Comparison of ENCODE assay signal across 20 mouse cellular contexts in genomic region chr15:31044983-31045382, GRCm38 (mm10).
"Had no signal": no experiment of that assay in that cellular context is flagged by ENCODE, and none has a peak within 500 bp of the region (broad histone marks: within the 10 kb centered on the region; RNA-seq: fewer than 3 reads in every experiment).

No protein-coding gene starts in this region.

- DNase-seq: lung, adult 2 months; lung, postnatal 14 days; lung, postnatal 36 days; retina, postnatal 1 day; right cerebral cortex, adult 18-20 months; right cerebral cortex, postnatal 25 days; right cerebral cortex, postnatal 4 days; spleen, adult 18-20 months; thymus, adult 18-20 months; thymus, postnatal 14 days; thymus, postnatal 36 days had no signal

- H3K27ac ChIP-seq: lung, embryonic 15.5 days; macrophage; midbrain, embryonic 13.5 days; midbrain, embryonic 15.5 days; neural tube, embryonic 13.5 days; neural tube, embryonic 15.5 days had no signal

- H3K4me2 ChIP-seq: lung, embryonic 15.5 days; midbrain, embryonic 11.5 days; midbrain, embryonic 13.5 days; midbrain, embryonic 15.5 days; neural tube, embryonic 13.5 days; neural tube, embryonic 15.5 days had no signal

- H3K9me3 ChIP-seq: lung, embryonic 15.5 days; midbrain, embryonic 13.5 days; midbrain, embryonic 15.5 days; neural tube, embryonic 13.5 days; neural tube, embryonic 15.5 days had no signal

- H3K9ac ChIP-seq: lung, embryonic 15.5 days; midbrain, embryonic 13.5 days; midbrain, embryonic 15.5 days; neural tube, embryonic 13.5 days; neural tube, embryonic 15.5 days had no signal

- H3K4me3 ChIP-seq: lung, embryonic 15.5 days; megakaryocyte, embryonic 14.5 days; midbrain, embryonic 13.5 days; midbrain, embryonic 15.5 days; neural tube, embryonic 13.5 days; neural tube, embryonic 15.5 days had no signal

- H3K36me3 ChIP-seq: lung, embryonic 15.5 days; midbrain, embryonic 13.5 days; midbrain, embryonic 15.5 days; neural tube, embryonic 13.5 days; neural tube, embryonic 15.5 days had no signal

- H3K4me1 ChIP-seq: lung, embryonic 15.5 days; megakaryocyte, embryonic 14.5 days; midbrain, embryonic 13.5 days; midbrain, embryonic 15.5 days; neural tube, embryonic 13.5 days; neural tube, embryonic 15.5 days had no signal

- H3K27me3 ChIP-seq: lung, embryonic 15.5 days; megakaryocyte, embryonic 14.5 days; midbrain, embryonic 13.5 days; midbrain, embryonic 15.5 days; neural tube, embryonic 13.5 days; neural tube, embryonic 15.5 days had no signal

- ATAC-seq: lung, postnatal 0 days; midbrain, embryonic 13.5 days; midbrain, embryonic 15.5 days had no signal
